Mouse (Mus musculus) adrenal gland, postnatal 25 days (tissue): ENCODE data around the gene Psg17. TPM values are rescaled to one million over a fixed set of nuclear protein-coding genes. Genes with fewer than 3 reads are reported as not detected.
A peak's percentile ranks its signal among the peaks of the same experiment; 100 is the strongest.
"Not testable (repeated sequence)": the region's sequence is repeated elsewhere in the genome, so short reads cannot be mapped to it uniquely, and the experiment has no call there.

Experiments
- DNase-seq: peaks from one replicate; pipeline ENCODE4 v3.0.0; 2021; ENCODE audit warnings: mixed read lengths
- long read RNA-seq: library from polyadenylated mRNA; stranded (forward); transcript quantifications from one replicate; pipeline ENCODE4 v2.0.0, GENCODE M21; 2021
- total RNA-seq: library from RNA; stranded (reverse); gene quantifications from 2 replicates; pipeline ENCODE4 v1.2.3, GENCODE M21; 2021

The Psg17 gene
- total RNA-seq: not detected in 2 replicates
- long read RNA-seq: 0 reads

- DNase-seq: no peak
Measured at GRCm38 (mm10) chr7:18821507-18821906, at the start of gene Psg17. Gene Psg17, minus strand, starts transcription at chr7:18821607.

GRCm38 (mm10) chr7:18871031-18871430 is 49.6 kb upstream of the Psg17 start, which contains the start of gene Pglyrp1:
Gene Pglyrp1, plus strand, starts transcription at chr7:18871331.
- not testable (repeated sequence) for DNase-seq

GRCm38 (mm10) chr7:18868491-18868890 is 47.1 kb upstream of the Psg17 start:
- DNase-seq: no peak

- no peak for DNase-seq
Measured at GRCm38 (mm10) chr7:18862801-18863200, 41.4 kb upstream of the Psg17 start.

GRCm38 (mm10) chr7:18858310-18858916 is 37.0 kb upstream of the Psg17 start:
- DNase-seq: no peak

- no peak for DNase-seq
Measured at GRCm38 (mm10) chr7:18848395-18848794, 27.0 kb upstream of the Psg17 start.

GRCm38 (mm10) chr7:18844811-18845210 is 23.4 kb upstream of the Psg17 start:
- DNase-seq: no peak

GRCm38 (mm10) chr7:18841174-18841567 is 19.8 kb upstream of the Psg17 start:
- DNase-seq: no peak

GRCm38 (mm10) chr7:18840386-18841173 is 19.2 kb upstream of the Psg17 start:
- peak; percentile 18 for DNase-seq

- no peak for DNase-seq
Measured at GRCm38 (mm10) chr7:18839865-18840264, 18.5 kb upstream of the Psg17 start, which contains the start of gene Mill2. Gene Mill2, plus strand, starts transcription at chr7:18839966.

GRCm38 (mm10) chr7:18832298-18832697 is 10.9 kb upstream of the Psg17 start:
- DNase-seq: no peak

GRCm38 (mm10) chr7:18829545-18829944 is 8.1 kb upstream of the Psg17 start:
- no peak for DNase-seq

- DNase-seq: no peak
Measured at GRCm38 (mm10) chr7:18828592-18828991, 7.2 kb upstream of the Psg17 start.

GRCm38 (mm10) chr7:18827792-18828546 is 6.6 kb upstream of the Psg17 start:
- DNase-seq: no peak

- no peak for DNase-seq
Measured at GRCm38 (mm10) chr7:18818301-18818700, 3.1 kb downstream of the Psg17 start.

- DNase-seq: no peak
Measured at GRCm38 (mm10) chr7:18803526-18803925, 17.9 kb downstream of the Psg17 start.

- DNase-seq: no peak
Measured at GRCm38 (mm10) chr7:18799129-18799528, 22.3 kb downstream of the Psg17 start.

GRCm38 (mm10) chr7:18798420-18798819 is 23.0 kb downstream of the Psg17 start, which contains the start of gene Psg19:
Gene Psg19, minus strand, starts transcription at chr7:18798520.
- DNase-seq: no peak

GRCm38 (mm10) chr7:18790671-18791070 is 30.7 kb downstream of the Psg17 start:
- not testable (repeated sequence) for DNase-seq

- DNase-seq: not testable (repeated sequence)
Measured at GRCm38 (mm10) chr7:18781301-18781700, 40.1 kb downstream of the Psg17 start.

GRCm38 (mm10) chr7:18779337-18779781 is 42.0 kb downstream of the Psg17 start:
- no peak for DNase-seq
